Mouse (Mus musculus): ENCODE data around the gene Acvrl1. TPM values are rescaled to one million over a fixed set of nuclear protein-coding genes. Genes with fewer than 3 reads are reported as not detected.

Acvrl1 gene
- total RNA-seq, 2 experiments from 2014 or later, result 8.4 to 9.7 TPM

DNA sequence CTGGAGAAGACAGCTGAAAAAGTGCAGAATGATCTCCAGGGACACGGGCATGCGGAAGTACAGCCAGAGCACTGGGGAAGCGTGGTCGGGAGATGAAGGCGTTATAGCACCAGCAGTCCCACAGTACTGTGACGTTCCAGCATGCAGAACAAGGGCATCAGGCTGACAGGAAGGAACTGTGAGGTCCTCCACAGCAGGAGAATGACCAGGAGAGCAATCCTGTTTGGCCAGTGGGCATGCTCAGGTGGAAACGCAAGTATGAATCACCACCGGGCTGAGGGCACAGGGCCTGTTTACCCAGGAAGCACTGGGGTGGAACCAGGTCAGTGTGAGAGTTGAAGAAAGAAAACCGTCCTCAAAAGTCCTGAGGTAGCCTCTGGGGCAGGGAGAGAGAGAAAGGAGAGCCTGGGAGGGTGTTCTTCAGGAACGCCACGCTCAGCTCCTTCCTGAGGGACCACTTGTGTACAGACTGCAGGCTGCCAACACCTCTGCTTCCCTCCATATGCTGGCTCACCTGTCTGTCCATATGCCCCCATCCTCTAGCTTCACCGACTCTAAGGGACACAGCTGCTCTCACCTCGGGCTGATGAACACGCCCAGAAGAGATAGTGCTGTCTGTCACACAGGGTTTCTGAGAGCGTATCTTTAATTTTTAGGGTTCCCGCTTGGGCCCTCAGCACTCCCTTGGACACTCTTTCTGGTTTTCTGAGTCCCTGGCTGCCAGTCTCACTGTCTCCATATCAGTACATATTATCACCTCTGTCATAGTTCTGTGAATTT, 37.5 kb downstream of the Acvrl1 start:
- DNase-seq, result no peak
- intact Hi-C loops (cut with DNase I), result no loop called here

DNA sequence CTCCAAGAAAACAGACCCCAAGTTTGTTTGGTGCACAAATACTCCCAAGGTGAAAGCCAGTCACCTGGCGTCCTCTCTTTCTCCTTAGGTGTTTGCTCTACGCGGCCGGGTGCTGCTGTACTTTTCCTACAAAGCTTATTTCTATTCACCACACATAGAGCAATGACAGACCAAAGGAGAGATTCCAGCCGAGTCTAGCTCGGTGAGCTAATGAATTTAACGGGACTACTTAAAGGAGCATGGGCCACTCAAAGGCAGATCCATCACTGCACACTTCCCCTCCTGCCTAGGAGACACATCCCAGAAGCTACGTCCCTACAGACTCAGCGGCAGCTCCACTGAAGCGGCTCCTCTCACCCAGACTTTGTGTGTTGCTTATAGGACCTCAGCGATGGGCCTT, 39.2 kb downstream of the Acvrl1 start:
- intact Hi-C loops (cut with DNase I), result no loop called here
- DNase-seq, result no peak

DNA sequence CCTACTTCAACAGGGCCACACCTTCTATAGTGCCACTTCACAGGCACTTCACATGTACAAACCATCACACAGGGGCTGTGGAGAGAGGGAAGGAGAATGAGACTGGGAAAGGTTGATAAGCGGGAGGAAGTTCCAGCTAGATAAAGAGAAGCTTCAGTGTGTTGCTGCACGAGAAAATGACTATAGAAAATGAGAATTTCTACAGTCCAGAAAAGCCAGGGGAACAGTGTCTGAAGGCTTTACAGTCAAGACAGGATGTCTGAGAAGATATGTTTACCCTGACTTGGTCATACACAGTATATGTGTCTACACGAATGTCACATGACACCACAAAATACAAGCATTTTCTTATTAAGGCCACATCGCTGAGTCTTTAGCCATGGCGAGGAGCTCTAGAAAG, 41.6 kb downstream of the Acvrl1 start:
- intact Hi-C loops (cut with DNase I), result loop anchor here (5.0 kb wide), 1 partner anchor 388 kb away; no protein-coding TSS in a partner anchor

DNA sequence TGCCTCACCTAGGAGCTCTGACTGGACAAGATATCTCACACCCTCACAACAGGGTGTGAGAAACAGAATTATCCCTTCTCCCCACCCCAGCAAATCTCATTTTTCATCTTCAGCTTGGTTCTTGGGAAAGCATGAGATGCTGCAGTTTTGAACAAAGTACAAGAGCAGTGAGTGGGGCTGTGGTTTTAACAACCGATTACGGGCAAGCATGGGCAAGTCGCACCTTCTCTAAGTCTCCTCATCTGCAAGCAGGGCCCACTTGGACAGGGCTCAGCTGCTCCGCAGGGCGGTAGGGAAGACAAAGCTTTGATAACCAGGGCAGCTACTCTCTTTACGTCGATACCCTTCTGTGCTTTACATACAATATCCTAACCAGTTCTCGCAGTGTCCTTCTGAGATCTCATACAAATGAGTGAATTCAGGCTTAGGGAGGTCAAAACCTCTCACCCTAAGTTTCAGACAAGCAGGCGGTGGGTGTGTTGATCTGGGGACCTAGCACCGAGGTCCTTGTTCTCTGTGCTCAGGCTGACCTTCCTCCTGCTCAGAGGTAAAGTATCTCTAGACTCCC, 42.2 kb downstream of the Acvrl1 start:
- intact Hi-C loops (cut with DNase I), result loop anchor here (5.0 kb wide), 1 partner anchor 388 kb away; no protein-coding TSS in a partner anchor

More for the DNA sequence above, 41.6 kb downstream of the Acvrl1 start:
- DNase-seq, result no peak

DNA sequence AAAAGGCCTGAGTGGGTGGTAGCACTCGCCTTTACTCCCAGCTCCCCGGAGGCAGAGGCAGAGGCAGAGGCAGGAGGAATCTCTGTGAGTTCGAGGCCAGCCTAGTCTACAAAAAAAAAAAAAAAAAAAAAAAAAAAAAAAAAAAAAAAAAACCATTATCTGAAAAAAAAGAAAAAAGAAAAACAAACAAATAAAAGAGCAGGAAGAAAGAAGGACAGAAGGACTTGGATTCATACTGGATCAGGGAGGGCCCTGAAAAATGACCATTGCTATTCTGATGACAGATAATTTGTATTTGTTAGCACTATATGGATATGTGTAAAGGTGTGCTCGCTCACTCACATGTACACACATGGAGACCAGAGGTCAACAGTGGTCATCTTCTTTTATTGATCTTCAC, 43.0 kb downstream of the Acvrl1 start:
- no peak for DNase-seq

More for the DNA sequence above, 42.2 kb downstream of the Acvrl1 start:
- DNase-seq, result no peak

DNA sequence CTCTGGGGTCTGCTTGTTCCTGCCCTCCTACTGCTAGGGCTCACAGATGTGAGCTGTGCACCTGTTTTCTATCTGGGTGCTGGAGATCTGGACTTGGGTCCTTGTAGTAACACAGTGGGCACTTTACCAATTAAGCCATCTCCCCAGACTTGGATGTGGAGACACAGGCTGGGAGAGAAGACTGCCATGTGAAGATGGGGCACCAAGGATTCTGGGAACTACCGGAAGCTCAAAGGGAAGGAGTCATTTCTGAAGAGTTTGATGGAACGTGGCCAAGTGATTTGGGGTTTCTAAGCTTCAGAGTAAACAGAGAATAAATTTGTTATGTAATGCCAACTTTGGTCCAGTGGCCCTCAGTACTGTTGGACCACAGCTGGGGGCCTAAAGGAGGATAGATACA, 43.7 kb downstream of the Acvrl1 start:
- intact Hi-C loops (cut with DNase I), result loop anchor here (5.0 kb wide), 1 partner anchor 390 kb away; no protein-coding TSS in a partner anchor
- no peak for DNase-seq

More for the DNA sequence above, 43.0 kb downstream of the Acvrl1 start:
- intact Hi-C loops (cut with DNase I), result loop anchor here (5.0 kb wide), 1 partner anchor 389 kb away; no protein-coding TSS in a partner anchor

DNA sequence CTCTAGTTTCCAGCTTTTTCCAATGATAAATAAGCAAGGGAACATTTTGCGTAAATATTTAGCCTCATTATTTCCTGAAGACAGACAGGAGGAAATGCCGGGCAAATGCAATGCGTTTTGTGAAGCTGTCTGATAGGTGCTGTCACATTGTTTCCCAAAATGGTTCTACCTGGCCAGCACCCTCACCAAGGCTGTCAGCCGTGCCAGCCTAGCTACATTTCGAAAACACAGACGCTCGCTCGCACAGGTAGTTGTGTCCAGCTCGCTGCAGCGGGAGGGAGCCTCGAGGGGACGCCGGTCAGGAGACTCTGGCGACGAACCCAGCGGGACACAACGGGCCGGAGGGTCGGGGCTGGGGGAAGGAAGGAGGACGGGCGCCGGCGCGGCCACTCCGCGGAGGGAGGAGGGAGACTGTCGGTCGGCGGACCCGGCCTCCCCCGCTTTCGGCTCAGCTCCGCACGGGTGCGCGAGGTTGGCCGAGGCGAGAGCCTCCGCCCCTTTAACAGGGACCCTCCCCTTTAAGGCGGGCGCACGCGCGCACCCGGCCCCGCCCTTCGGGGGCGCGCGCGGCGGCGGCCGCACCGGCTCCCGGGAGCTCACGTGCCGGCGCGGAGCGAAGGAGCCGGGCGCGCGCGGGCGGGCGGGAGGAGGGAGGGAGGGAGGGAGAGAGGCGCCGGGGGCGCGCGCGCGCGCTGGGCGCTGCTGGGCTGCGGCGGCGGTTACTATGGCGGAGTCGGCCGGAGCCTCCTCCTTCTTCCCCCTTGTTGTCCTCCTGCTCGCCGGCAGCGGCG, 45.3 kb downstream of the Acvrl1 start, which contains the start of gene Acvr1b:
Gene Acvr1b (plus strand): TSS at position 647 of the 791 bp plus-strand sequence.
- intact Hi-C loops (cut with DNase I), result loop anchor here (5.0 kb wide), 1 partner anchor 391 kb away; no protein-coding TSS in a partner anchor
- DNase-seq, result peak; percentile 95

DNA sequence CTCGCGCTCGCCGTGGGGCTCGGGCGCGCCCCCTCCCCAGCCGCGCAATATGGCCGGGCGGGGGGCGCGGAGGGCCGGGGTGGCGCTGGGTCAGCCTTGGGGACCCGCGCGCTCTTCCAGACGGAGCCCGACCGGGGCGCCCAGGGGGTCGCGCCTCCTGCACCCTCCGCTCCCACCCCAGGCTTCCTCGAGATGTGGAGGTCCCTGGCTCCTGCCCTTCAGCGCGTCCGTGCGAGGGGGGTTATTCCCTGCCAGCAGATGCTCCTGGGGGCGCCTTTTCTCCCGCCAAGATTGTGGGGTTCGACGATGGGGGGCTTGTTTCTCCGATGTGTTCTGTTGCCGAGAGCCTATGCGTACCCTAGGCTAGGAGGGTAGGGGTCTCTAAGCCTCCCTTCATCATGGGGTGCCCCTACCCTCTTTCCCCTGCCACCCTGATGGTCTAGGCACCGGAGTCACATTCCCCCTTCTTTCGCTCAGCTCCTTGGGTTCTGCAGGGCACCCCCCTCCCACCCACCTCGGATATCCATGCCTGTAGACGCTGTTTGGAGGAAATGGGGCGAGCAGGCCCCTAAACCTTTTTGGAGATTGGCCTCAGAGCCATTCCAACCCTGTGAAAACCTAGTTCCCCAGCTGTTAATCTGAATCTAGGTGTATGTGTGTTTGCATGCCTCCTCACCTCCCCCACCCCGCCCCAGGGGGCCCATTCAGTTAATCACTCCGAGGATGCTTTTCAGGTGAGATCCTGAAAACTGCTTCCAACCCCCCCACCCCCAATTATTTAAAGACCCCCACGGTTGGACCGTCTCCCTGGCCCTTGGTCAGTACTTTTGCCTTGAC, 46.2 kb downstream of the Acvrl1 start:
- DNase-seq, result peak; percentile 52
- intact Hi-C loops (cut with DNase I), result loop anchor here (5.0 kb wide), 1 partner anchor 392 kb away; no protein-coding TSS in a partner anchor

DNA sequence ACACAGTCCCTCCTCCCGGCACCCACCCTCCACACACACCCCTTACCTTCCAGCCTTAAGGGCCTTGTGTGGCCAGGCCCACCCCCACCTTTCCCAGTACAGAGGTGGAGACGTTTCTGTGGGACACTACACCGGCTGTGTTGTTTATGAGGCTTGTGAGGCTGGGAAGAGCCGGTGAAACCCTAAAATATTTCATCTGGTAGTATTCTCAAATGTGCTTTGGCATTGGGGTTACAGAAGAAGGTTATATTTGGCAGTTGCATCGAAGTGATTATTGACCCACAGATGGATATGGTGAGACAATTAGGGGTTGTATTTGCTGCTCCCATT, 46.8 kb downstream of the Acvrl1 start:
- intact Hi-C loops (cut with DNase I), result no loop called here
- DNase-seq, result no peak

DNA sequence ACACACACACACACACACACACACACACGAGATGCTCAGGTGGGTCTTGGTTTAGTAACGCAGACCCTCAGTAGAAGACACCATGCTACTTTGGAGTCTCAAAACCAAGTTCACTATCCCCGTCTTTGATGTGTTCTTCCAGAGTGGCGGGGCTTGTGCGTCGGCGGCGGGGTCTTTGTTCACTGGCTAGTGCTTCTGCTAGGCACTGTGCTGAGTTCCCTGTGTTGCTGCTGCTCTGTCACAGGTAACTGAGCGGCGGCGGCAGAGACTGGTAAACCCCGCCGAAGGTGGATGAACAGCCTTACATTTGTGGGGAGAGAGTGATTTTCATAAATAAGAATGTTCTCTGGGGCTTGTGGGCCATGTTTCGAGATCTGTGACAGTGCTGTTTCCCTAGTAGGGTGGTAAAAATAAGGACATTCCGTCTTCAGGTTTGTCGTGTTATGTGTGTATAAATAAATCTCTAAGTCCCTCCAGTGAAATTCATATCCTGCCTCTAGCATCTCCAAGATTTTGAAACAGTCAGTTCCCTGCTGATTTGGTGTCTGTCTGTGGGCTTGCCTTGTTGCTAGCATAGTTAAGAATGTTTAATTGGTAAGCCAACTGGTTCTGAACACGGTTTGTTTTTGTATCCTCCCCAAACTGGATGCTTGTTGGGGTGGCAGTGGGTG, 47.4 kb downstream of the Acvrl1 start:
- DNase-seq, result no peak
- intact Hi-C loops (cut with DNase I), result no loop called here

DNA sequence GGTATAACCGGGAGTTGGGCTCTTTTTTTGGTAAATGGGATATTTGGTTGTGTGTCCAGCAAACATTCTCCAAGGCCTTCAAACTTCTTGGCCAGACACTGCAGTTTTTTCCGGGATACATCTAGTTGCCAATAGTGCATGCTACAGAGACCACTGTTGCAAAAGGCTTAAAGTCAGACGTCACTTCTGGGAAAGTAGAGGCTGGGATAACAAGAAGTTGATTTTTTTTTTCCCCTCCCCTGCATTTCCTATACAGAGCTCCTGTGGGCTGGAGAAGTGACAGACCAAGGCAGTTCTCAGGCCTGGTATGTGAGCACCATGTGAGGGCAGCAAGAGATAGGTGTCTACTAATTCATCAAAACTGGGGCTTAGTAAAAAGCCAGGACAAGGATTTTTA, 48.0 kb downstream of the Acvrl1 start:
- intact Hi-C loops (cut with DNase I), result no loop called here
- no peak for DNase-seq

DNA sequence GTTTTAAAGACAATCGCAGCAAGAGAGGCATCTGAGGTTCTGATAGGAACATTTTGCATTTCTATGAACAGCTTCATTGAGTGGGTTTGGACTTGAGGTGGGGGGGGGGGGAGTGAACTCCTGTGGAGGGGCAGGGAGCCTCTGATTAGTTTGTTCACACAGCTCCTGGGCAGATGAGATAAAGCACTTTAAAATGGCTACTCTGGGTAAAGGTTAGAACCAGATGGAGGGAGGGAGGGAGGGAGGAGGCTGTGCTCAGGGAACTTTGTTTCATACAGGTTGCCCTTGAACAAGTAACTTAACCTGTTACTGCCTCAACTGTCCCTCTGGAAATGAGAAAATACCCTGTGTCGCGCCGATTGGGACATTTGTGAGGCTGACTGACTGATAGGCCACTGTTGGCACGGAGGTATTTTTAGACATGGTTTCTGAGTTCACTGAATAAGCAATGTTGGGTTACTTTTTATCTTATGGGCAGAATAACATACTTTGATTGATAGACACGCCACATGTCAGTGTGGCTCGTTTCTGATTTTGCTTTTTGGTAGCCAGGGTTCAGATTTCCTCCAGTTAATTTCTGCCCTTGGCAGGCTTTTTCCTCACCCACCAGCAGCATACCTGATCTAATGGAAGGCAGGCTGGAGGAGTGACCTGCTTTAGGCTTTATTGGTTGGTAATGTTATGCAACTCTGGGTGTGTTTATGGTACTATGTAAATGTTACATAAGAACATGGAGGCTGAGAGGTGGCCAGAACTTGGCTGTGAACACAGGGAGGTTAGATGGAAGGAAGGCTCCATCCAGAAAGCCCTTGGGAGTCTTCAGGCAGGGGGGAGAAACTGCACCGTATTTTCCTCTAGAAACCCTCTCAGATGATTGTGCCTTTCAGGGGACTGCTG, 48.7 kb downstream of the Acvrl1 start:
- DNase-seq, result no peak
- intact Hi-C loops (cut with DNase I), result no loop called here

DNA sequence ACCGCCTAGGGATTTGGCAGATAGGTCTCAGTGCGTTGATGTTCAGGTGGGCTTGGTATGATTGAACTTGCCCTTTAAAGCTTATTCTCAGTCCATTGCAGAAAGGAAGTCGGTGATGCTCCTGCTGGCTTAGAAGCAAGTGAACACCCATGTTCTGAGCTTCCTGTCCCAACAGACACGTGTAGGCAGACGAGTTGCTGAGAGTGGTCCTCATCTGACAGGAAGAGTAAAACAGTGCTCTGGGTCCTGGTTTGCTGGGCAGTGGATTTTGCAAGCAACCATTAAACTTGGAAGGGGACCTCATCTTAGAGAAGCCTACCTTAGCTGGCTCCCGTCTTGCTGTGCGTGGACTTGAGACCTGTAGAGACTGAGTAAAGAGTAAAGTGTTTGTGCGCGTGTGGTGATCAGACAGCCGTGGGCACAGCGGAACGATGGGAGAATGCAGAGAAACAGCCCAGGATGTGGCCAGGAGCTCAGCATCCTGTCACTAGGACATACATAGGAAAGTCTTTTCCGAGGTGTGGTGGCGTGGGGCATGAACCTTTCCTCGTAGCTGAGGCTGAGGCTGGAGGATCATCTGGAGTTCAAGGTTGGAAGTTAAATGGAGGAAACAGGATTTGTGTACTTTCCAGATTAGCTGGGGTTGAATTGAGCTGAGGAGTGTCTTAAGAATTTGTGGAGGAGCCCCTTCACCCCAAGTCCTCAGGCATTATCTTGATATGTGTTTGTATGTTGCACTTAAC, 52.2 kb downstream of the Acvrl1 start:
- DNase-seq, result no peak
- intact Hi-C loops (cut with DNase I), result no loop called here

DNA sequence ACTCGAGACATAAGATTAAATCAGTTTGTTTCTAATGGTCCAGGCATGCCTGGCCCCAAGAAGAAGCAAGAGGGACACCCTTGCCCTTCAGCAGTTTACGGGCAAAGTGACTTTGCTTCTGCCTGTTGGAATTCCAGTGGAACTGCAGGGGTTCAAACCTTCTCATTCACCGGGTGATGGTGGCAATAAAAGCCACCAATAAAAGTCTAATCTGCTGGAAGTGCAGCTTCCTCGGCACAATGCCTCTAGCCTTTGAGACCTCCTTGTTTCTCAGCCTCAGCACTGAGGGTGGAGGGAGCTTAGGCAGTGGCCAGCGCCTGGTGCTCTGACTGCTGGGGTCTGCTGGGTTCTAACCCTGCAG, 52.8 kb downstream of the Acvrl1 start:
- no peak for DNase-seq
- intact Hi-C loops (cut with DNase I), result no loop called here

DNA sequence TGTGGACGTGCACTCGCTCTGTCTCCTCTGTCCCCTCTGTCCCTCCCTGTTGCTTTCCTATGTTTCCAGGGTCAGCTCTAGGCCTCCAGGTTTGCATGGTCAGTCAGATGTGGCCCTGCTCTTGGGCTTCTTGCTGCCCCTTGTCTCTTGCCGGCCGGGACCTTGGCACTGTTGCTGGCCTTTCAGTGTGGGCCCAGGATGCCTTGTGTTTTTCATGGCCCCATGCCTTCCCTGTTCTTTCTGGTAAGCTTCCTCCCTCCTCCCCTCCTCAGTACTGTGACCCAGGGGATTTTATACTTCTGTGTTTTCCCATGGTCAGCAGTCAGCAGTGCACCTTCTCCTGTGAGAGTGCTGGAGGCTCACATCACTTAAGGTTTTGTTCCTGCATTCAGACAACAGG, 53.2 kb downstream of the Acvrl1 start:
- intact Hi-C loops (cut with DNase I), result no loop called here
- no peak for DNase-seq

DNA sequence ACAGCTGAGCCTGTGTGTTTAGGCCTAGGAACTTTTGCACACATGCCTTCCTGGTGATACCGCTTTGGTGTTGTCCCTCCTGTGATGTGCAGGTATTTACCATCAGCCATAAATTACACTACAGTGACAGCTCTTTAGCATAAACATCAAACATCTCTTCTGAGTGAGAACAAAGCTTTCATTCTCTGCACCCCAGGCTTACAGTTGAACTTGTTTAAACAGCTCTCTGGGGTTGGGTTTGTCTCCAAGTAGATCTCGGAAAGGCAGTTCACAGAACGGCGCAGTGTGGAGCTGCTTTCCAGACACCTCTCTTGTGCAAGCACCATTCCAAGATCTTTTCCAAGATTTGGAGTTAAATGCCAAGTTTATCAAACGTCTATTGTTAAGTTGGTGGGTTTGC, 54.4 kb downstream of the Acvrl1 start:
- DNase-seq, result no peak
- intact Hi-C loops (cut with DNase I), result no loop called here

DNA sequence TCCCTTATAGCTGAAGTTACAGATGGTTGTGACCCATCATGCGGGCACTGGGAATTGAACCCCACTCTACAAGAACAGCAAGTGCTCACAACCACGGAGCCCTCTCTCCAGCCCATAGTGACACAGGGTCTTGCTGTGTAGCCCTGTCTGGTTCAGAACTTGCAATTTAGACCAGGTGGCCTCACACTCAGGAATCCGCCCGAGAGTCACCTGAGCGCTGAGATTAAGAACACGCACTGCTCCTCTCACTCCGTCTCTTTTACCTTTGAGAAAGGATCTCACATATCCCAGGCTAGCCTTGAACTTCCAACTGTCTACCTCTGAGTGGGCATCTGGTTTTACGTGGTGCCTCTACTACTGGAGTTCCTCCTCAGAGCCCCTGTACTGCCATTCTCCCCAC, 56.0 kb downstream of the Acvrl1 start:
- DNase-seq, result no peak
- intact Hi-C loops (cut with DNase I), result no loop called here

DNA sequence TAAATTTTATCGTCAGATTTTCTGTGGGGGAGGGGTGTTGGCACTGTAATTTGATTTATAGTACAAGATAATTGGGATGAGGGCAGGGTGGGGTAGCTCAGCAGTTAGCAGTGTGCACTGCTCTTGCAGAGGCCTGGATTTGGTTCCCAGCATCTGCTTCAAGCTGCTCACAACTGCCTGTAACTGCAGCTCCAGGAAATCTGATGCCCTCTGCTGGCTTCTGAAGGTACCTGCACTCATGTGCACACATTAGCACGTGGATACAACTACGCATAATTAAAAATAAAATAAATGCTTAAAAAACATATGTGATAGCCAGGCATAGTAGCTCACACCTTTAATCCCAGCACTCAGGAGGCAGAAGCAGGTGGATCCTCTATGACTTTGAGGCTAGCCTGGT, 57.2 kb downstream of the Acvrl1 start:
- no peak for DNase-seq
- intact Hi-C loops (cut with DNase I), result no loop called here
